Mouse (Mus musculus): ENCODE data around the gene Fgfr3. TPM values are rescaled to one million over a fixed set of nuclear protein-coding genes. Genes with fewer than 3 reads are reported as not detected.

The Fgfr3 gene
- polyA plus RNA-seq (2014; fragmentation: Nextera tagmentation; extraction: Ambion mirVana) = 27.5 and 30.8 TPM in 2 replicates

GRCm38 (mm10) chr5:33721541-33722265 lies at the start of gene Fgfr3:
Fgfr3 (plus strand) TSS chr5:33721674.
- H3K9ac ChIP-seq (ENCODE audit: low read length) = peak within 1 kb of the TSS; percentile 89
- H3K4me3 ChIP-seq (ENCODE audit: low read depth, low read length) = peak within 1 kb of the TSS; percentile 72
- H3K27ac ChIP-seq (ENCODE audit: low read depth, low read length) = peak within 1 kb of the TSS; percentile 83
- 0 out of 2 replicates have a peak, but pooled peaks cover 4% of the 10 kb centered on the region for H3K36me3 ChIP-seq (ENCODE audit: control insufficient read depth, insufficient read depth, low read length)
- H3K4me2 ChIP-seq (ENCODE audit: low read length) = peak within 1 kb of the TSS; percentile 95
- H3K4me1 ChIP-seq (ENCODE audit: control insufficient read depth, insufficient read depth, low read length) = peaks cover 20% of the 10 kb centered on the region
- H3K9me3 ChIP-seq (replicated peaks; ENCODE audit: control insufficient read depth, low read length) = no peaks in the 10 kb centered on the region
- H3K27me3 ChIP-seq (replicated peaks; ENCODE audit: control insufficient read depth, insufficient read depth, low read length) = no peaks in the 10 kb centered on the region
- DNase-seq (ENCODE audit: low spot score) (peak; percentile 75), ATAC-seq (peak; percentile 79)
- WGBS = under 1% methylated on average over 55 of the region's 73 CpGs

GRCm38 (mm10) chr5:33674439-33674838 lies 47.0 kb upstream of the Fgfr3 start:
- Histone ChIP-seq H3K27me3 (replicated peaks; ENCODE audit: control insufficient read depth, insufficient read depth, low read length) (no peaks in the 10 kb centered on the region), H3K27ac (ENCODE audit: low read depth, low read length) (peak overlapping the region; percentile 22; the same call in 1 of the 2 replicates), H3K36me3 (ENCODE audit: control insufficient read depth, insufficient read depth, low read length) (peaks cover 38% of the 10 kb centered on the region), H3K4me1 (ENCODE audit: control insufficient read depth, insufficient read depth, low read length) (peaks cover 4% of the 10 kb centered on the region; the same call in 1 of the 2 replicates), H3K4me3 (ENCODE audit: low read depth, low read length) (no peak overlapping the region), H3K9me3 (replicated peaks; ENCODE audit: control insufficient read depth, low read length) (no peaks in the 10 kb centered on the region), H3K4me2 (ENCODE audit: low read length) (no peak overlapping the region), H3K9ac (ENCODE audit: low read length) (peak overlapping the region; percentile 25; the same call in 1 of the 2 replicates)
- ATAC-seq (peak; percentile 57), DNase-seq (ENCODE audit: low spot score) (peak; percentile 56)
- 30% methylated on average over 3 of the region's 3 CpGs for WGBS

DNA sequence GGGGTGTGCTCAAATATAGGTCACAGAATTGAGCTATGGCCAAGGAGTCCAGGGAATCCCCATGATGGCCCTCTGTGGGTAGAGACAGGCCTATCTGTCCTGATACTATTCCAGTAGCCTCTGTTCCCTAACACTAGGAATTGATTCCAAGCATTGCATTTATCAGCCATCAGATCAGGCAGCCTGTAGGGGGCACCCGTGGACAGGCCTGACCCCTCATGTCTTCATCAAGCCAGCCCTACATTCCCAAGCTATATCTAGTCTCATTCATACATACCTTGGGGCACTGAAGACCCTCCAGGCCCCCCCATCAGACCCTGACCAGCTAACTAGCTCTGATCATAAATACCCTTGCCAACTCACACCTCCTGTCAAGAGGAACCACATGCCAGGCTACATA lies 45.5 kb upstream of the Fgfr3 start:
- peaks cover 26% of the 10 kb centered on the region for H3K36me3 ChIP-seq (ENCODE audit: control insufficient read depth, insufficient read depth, low read length)
- H3K4me2 ChIP-seq (ENCODE audit: low read length) = no peak overlapping the region
- H3K4me3 ChIP-seq (ENCODE audit: low read depth, low read length) = no peak overlapping the region
- ATAC-seq (peak; percentile 62), DNase-seq (ENCODE audit: low spot score) (peak; percentile 75)
- WGBS = 0% methylated on average over 1 of the region's 1 CpGs
- H3K27me3 ChIP-seq (replicated peaks; ENCODE audit: control insufficient read depth, insufficient read depth, low read length) = no peaks in the 10 kb centered on the region
- no peak overlapping the region for H3K9ac ChIP-seq (ENCODE audit: low read length)
- H3K27ac ChIP-seq (ENCODE audit: low read depth, low read length) = no peak overlapping the region
- peaks cover 4% of the 10 kb centered on the region; the same call in 1 of the 2 replicates for H3K4me1 ChIP-seq (ENCODE audit: control insufficient read depth, insufficient read depth, low read length)
- no peaks in the 10 kb centered on the region for H3K9me3 ChIP-seq (replicated peaks; ENCODE audit: control insufficient read depth, low read length)

GRCm38 (mm10) chr5:33678244-33678643 lies 43.2 kb upstream of the Fgfr3 start:
- no peak overlapping the region for H3K4me2 ChIP-seq (ENCODE audit: low read length)
- H3K27ac ChIP-seq (ENCODE audit: low read depth, low read length) = no peak overlapping the region
- no peaks in the 10 kb centered on the region for H3K9me3 ChIP-seq (replicated peaks; ENCODE audit: control insufficient read depth, low read length)

DNA sequence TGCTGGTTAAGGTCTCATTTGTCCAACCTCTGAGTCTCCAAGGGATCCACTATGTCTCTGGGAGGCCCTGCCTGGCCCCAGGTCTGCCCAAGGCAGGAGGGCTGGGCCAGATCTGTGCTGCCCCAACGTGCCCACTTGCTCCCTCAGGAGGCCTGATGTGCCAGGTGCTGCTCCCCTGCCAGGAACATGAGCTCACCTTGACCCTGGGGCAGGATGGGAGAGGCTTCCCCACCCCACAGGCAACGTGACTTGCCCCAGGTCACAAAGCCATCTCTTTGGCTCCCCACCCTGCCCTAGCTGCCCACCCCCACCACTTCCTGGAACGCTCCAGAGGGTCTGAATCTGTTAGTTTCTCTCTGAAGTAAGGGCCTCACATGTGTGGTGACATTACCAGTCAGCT lies 40.4 kb upstream of the Fgfr3 start:
- DNase-seq (ENCODE audit: low spot score) (no peak), ATAC-seq (no peak)
- Histone ChIP-seq H3K4me1 (ENCODE audit: control insufficient read depth, insufficient read depth, low read length) (no peaks in the 10 kb centered on the region), H3K4me2 (ENCODE audit: low read length) (no peak overlapping the region), H3K36me3 (ENCODE audit: control insufficient read depth, insufficient read depth, low read length) (no peaks in the 10 kb centered on the region), H3K4me3 (ENCODE audit: low read depth, low read length) (no peak overlapping the region), H3K27me3 (replicated peaks; ENCODE audit: control insufficient read depth, insufficient read depth, low read length) (no peaks in the 10 kb centered on the region), H3K9me3 (replicated peaks; ENCODE audit: control insufficient read depth, low read length) (no peaks in the 10 kb centered on the region), H3K9ac (ENCODE audit: low read length) (no peak overlapping the region), H3K27ac (ENCODE audit: low read depth, low read length) (no peak overlapping the region)
- 68% methylated on average over 3 of the region's 3 CpGs for WGBS

More at GRCm38 (mm10) chr5:33678244-33678643, 43.2 kb upstream of the Fgfr3 start:
- DNase-seq (ENCODE audit: low spot score) (no peak), ATAC-seq (no peak)
- no peak overlapping the region for H3K9ac ChIP-seq (ENCODE audit: low read length)
- H3K4me3 ChIP-seq (ENCODE audit: low read depth, low read length) = no peak overlapping the region
- H3K36me3 ChIP-seq (ENCODE audit: control insufficient read depth, insufficient read depth, low read length) = 0 out of 2 replicates have a peak, but pooled peaks cover 4% of the 10 kb centered on the region
- 88% methylated on average over 5 of the region's 5 CpGs for WGBS
- peaks cover 4% of the 10 kb centered on the region; the same call in 1 of the 2 replicates for H3K4me1 ChIP-seq (ENCODE audit: control insufficient read depth, insufficient read depth, low read length)
- no peaks in the 10 kb centered on the region for H3K27me3 ChIP-seq (replicated peaks; ENCODE audit: control insufficient read depth, insufficient read depth, low read length)

DNA sequence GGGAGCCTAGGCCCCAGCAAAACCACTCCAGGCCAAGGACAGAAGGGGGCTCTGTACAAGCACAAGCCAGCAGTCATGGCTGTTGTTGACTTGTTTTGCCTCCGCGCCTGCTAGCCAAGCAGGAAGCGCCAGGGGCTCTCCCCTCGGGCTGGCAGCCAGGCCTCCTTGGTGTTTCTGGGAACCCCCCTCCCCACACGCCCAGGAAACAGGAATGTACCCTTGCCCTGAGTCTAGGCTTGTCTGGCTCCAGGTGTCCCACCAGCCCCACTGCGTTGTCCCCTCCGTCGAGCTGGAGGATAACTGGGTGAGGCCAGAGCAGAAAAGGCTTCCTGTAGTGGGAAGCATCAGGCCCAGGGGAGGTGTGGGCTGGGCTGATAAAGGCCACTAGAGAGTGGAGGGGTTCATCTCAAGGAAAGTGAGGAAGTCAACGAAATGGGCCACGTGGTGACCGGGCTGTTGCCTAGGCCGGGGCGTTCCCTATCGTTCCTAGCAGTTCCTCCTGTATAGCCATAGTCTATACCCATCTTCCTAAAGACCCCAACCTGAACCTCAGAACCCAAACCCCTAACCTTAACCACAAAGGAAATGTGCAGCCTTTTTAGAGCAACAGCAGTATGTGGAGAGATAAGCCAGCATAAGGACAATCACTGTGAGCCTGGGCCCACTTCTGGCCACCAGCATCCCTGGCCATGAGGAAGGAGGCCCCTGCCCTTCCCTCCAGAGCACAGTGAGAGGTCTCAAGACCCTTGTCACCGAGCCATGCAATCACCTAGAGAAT lies 39.7 kb upstream of the Fgfr3 start:
- no peak for DNase-seq (ENCODE audit: low spot score)
- H3K4me1 ChIP-seq (ENCODE audit: control insufficient read depth, insufficient read depth, low read length) = no peaks in the 10 kb centered on the region; the same call in 1 of the 2 replicates
- no peaks in the 10 kb centered on the region for H3K27me3 ChIP-seq (replicated peaks; ENCODE audit: control insufficient read depth, insufficient read depth, low read length)
- no peak overlapping the region for H3K4me2 ChIP-seq (ENCODE audit: low read length)
- no peak overlapping the region for H3K9ac ChIP-seq (ENCODE audit: low read length)
- WGBS = 76% methylated on average over 15 of the region's 15 CpGs
- no peak for ATAC-seq
- no peaks in the 10 kb centered on the region for H3K36me3 ChIP-seq (ENCODE audit: control insufficient read depth, insufficient read depth, low read length)
- no peaks in the 10 kb centered on the region for H3K9me3 ChIP-seq (replicated peaks; ENCODE audit: control insufficient read depth, low read length)
- H3K27ac ChIP-seq (ENCODE audit: low read depth, low read length) = no peak overlapping the region
- H3K4me3 ChIP-seq (ENCODE audit: low read depth, low read length) = no peak overlapping the region

GRCm38 (mm10) chr5:33682963-33683362 lies 38.5 kb upstream of the Fgfr3 start:
- ATAC-seq = no peak
- no peaks in the 10 kb centered on the region for H3K27me3 ChIP-seq (replicated peaks; ENCODE audit: control insufficient read depth, insufficient read depth, low read length)
- no peak overlapping the region for H3K4me3 ChIP-seq (ENCODE audit: low read depth, low read length)
- H3K9me3 ChIP-seq (replicated peaks; ENCODE audit: control insufficient read depth, low read length) = no peaks in the 10 kb centered on the region
- no peak overlapping the region for H3K27ac ChIP-seq (ENCODE audit: low read depth, low read length)
- no peak overlapping the region for H3K9ac ChIP-seq (ENCODE audit: low read length)
- no peak for DNase-seq (ENCODE audit: low spot score)
- no peak overlapping the region for H3K4me2 ChIP-seq (ENCODE audit: low read length)
- H3K36me3 ChIP-seq (ENCODE audit: control insufficient read depth, insufficient read depth, low read length) = no peaks in the 10 kb centered on the region
- H3K4me1 ChIP-seq (ENCODE audit: control insufficient read depth, insufficient read depth, low read length) = peaks cover 5% of the 10 kb centered on the region
- WGBS = 62% methylated on average over 4 of the region's 4 CpGs

GRCm38 (mm10) chr5:33683897-33684652 lies 37.4 kb upstream of the Fgfr3 start:
- Histone ChIP-seq H3K9ac (ENCODE audit: low read length) (no peak overlapping the region), H3K4me3 (ENCODE audit: low read depth, low read length) (no peak overlapping the region), H3K4me2 (ENCODE audit: low read length) (no peak overlapping the region), H3K27ac (ENCODE audit: low read depth, low read length) (no peak overlapping the region), H3K36me3 (ENCODE audit: control insufficient read depth, insufficient read depth, low read length) (no peaks in the 10 kb centered on the region), H3K27me3 (replicated peaks; ENCODE audit: control insufficient read depth, insufficient read depth, low read length) (no peaks in the 10 kb centered on the region), H3K4me1 (ENCODE audit: control insufficient read depth, insufficient read depth, low read length) (peaks cover 14% of the 10 kb centered on the region), H3K9me3 (replicated peaks; ENCODE audit: control insufficient read depth, low read length) (no peaks in the 10 kb centered on the region)
- WGBS = 48% methylated on average over 7 of the region's 7 CpGs
- DNase-seq (ENCODE audit: low spot score) (peak; percentile 84), ATAC-seq (peak; percentile 75)
